Mouse (Mus musculus): ENCODE data around the gene Zbtb37. TPM values are rescaled to one million over a fixed set of nuclear protein-coding genes. Genes with fewer than 3 reads are reported as not detected.
"Not testable (repeated sequence)": the region's sequence is repeated elsewhere in the genome, so short reads cannot be mapped to it uniquely, and the experiment has no call there.

Gene Zbtb37
- polyA plus RNA-seq, 1 experiment from 2014 or later: 11.3 TPM

DNA sequence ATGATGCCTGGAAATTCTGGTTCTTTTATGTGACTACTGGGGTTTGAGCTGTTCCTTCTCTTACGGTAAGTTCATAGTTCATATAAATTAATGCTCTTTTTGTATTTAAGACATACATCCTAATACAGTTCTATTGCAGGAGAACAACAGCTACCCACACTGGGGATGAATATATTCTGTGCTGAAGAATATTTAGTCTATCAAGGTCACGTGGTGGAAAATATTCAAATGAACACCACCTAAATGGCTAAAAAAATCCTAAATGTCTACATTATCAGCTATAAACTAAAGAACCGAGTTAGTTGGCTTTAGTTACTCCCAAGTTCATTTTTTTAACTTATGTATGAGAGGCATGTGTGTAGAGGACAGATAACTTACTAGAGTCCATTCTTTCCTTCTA lies 4.6 kb downstream of the Zbtb37 start:
- WGBS: 95% methylated on average over 3 of the region's 3 CpGs
- no peaks in the 10 kb centered on the region for H3K9me3 ChIP-seq
- no peak for ATAC-seq (ENCODE audit: low FRiP score, low read depth)
- H3K4me3 ChIP-seq: no peak overlapping the region
- peaks cover 44% of the 10 kb centered on the region for H3K36me3 ChIP-seq
- H3K4me1 ChIP-seq: peaks cover 10% of the 10 kb centered on the region; the same call in 1 of the 2 replicates
- no peak overlapping the region for H3K4me2 ChIP-seq (replicated peaks)
- H3K9ac ChIP-seq (replicated peaks): no peak overlapping the region
- no peaks in the 10 kb centered on the region for H3K27me3 ChIP-seq
- no peak overlapping the region for H3K27ac ChIP-seq (replicated peaks)

DNA sequence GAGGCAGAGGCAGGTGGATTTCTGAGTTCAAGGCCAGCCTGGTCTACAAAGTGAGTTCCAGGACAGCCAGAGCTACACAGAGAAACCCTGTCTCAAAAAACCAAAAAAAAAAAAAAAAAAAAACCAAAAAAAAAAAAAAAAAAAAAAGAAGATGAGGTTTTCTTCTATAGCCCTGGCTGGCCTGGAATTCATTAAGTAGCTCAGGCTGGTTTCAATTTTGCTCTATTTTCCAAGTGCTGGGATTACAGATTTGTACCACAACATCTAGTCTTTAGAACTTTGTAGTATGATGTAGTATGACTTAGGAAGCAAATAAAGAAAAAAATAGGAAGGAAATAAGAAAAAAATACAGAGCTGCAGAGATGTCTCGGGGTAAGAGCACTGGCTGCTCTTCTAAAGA lies 6.2 kb downstream of the Zbtb37 start:
- H3K4me2 ChIP-seq (replicated peaks); H3K27me3 ChIP-seq; H3K27ac ChIP-seq (replicated peaks); H3K4me3 ChIP-seq; H3K9me3 ChIP-seq; H3K9ac ChIP-seq (replicated peaks); H3K4me1 ChIP-seq; ATAC-seq (ENCODE audit: low FRiP score, low read depth): not testable (repeated sequence)
- 79% methylated on average over 1 of the region's 1 CpGs for WGBS
- H3K36me3 ChIP-seq: peaks cover 48% of the 10 kb centered on the region

DNA sequence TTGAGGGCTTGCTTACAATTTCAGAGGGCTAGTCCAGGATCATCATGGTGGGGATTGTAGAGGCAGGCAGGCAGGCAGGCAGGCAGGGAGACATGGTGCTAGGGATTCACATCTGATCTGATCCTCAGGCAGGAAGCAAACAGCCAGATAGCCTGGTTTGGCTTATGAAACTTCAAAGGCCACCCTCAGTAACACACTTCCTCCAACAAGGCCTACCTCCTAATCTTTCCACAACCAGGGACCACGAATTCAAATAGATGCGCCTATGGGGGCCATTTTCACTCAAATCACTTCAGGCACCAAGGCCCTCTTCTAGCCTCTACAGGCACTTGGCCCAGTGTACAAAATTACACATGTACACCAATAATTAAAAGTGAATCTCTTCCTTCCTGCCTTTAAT lies 7.5 kb downstream of the Zbtb37 start:
- Histone ChIP-seq H3K36me3 (peaks cover 45% of the 10 kb centered on the region), H3K27me3 (no peaks in the 10 kb centered on the region), H3K4me2 (replicated peaks) (no peak overlapping the region), H3K9ac (replicated peaks) (no peak overlapping the region), H3K27ac (replicated peaks) (no peak overlapping the region), H3K9me3 (no peaks in the 10 kb centered on the region), H3K4me1 (no peaks in the 10 kb centered on the region), H3K4me3 (no peak overlapping the region)
- ATAC-seq (ENCODE audit: low FRiP score, low read depth): no peak
- 83% methylated on average over 2 of the region's 2 CpGs for WGBS

DNA sequence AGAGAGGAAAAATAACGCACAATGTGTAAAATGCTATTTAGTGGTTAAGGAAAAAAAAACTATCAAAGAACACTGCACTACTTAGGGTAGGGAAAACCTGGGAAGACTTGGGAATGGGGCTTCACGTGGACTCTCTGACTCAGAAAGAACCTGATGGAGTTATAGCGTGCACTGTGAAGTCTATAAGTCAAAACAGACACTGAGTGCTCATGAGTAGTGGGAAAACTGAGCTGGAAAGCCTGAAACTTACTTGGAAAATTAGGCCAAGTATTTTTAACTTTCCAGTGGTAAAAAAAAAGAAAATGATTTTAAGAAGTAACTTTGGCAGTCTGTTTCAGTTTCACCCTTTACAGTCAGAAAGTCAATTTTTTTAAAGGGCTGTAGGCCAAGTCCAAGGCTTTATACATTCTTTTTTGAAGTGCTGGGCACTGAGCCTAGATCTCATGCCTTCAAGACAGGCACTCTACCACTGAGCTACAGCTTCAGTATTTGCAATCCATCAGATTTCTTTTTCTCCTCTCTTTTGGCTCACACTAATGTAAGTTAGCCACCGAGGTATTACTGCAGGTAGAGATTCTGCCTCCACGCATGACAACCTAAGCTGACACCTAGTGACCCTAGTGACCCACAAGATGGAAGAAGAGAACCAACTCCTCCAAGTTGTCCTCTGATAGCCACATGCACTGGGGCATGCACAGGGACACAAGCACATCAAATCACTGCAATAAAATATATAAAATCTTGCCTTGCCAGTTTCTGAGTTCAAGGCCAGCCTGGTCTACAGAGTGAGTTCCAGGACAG lies 9.0 kb downstream of the Zbtb37 start:
- Histone ChIP-seq H3K36me3 (peaks cover 31% of the 10 kb centered on the region), H3K27me3 (no peaks in the 10 kb centered on the region), H3K27ac (replicated peaks) (no peak overlapping the region), H3K4me2 (replicated peaks) (no peak overlapping the region), H3K9ac (replicated peaks) (no peak overlapping the region), H3K9me3 (no peaks in the 10 kb centered on the region), H3K4me1 (no peaks in the 10 kb centered on the region), H3K4me3 (no peak overlapping the region)
- ATAC-seq (ENCODE audit: low FRiP score, low read depth): no peak
- WGBS: 86% methylated on average over 5 of the region's 5 CpGs

DNA sequence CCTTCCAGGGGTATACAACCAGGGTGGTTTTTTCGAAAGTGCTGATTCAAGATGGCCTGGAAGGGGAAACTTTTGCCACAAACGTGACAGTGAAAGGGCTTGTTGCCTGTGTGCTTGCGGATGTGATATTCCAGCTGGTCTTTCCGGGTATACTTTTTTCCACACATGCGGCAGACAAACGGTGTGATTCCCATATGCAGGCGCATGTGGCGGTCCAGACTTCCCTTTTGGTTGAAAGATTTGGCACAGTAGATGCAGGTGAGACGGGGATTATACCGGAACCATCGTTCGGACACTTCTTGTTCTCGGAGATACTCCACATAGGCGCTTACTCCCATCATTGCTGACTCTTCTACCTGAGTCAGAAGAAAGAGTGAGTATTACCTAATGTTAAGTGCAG lies 14.6 kb downstream of the Zbtb37 start:
- Histone ChIP-seq H3K36me3 (peaks cover 41% of the 10 kb centered on the region), H3K4me2 (replicated peaks) (no peak overlapping the region), H3K27ac (replicated peaks) (no peak overlapping the region), H3K4me1 (no peaks in the 10 kb centered on the region), H3K4me3 (no peak overlapping the region), H3K9ac (replicated peaks) (no peak overlapping the region), H3K27me3 (no peaks in the 10 kb centered on the region), H3K9me3 (no peaks in the 10 kb centered on the region)
- ATAC-seq (ENCODE audit: low FRiP score, low read depth): no peak
- 94% methylated on average over 14 of the region's 14 CpGs for WGBS

DNA sequence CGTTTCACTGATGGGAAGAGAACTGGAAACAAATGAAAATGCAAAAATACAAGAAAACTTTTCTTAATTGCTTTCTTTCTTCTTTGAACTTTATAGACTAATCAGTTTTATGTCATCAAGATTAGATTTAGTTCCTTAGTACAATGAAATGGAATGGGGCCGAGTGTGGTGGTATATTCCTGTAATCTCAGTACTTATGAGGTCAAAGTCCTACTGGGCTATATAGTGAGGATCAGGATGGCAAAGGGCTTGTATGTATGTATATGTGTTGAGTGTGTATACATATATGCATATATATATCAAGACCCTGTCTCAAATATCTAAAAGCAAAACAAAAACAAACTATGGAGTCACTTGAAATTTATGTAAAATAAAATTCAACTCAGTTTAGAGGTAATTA lies 18.3 kb downstream of the Zbtb37 start:
- no peaks in the 10 kb centered on the region for H3K27me3 ChIP-seq
- WGBS: 90% methylated on average over 2 of the region's 2 CpGs
- no peaks in the 10 kb centered on the region for H3K4me1 ChIP-seq
- no peak overlapping the region for H3K27ac ChIP-seq (replicated peaks)
- no peak overlapping the region for H3K4me3 ChIP-seq
- ATAC-seq (ENCODE audit: low FRiP score, low read depth): no peak
- H3K9ac ChIP-seq (replicated peaks): no peak overlapping the region
- H3K9me3 ChIP-seq: no peaks in the 10 kb centered on the region
- peaks cover 47% of the 10 kb centered on the region for H3K36me3 ChIP-seq
- no peak overlapping the region for H3K4me2 ChIP-seq (replicated peaks)

DNA sequence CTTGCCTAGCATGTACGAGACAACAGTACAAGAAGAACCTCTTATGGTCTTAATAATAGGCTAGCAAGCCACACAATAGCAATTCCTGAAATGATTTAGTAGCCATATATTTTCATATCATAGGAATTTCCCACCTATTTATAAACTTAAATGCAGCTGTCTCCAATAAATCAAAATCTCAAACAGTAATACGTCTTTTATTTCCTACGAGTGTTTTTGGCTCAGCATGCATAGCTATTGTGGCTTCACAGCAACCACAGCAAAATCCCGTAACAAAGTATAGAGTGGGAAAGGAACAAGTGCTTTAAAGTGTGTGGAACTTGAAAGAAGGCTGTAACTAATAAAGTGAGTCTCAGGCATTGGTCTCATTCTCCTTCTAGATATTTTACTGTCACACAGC lies 24.2 kb downstream of the Zbtb37 start:
- H3K4me3 ChIP-seq: no peak overlapping the region

DNA sequence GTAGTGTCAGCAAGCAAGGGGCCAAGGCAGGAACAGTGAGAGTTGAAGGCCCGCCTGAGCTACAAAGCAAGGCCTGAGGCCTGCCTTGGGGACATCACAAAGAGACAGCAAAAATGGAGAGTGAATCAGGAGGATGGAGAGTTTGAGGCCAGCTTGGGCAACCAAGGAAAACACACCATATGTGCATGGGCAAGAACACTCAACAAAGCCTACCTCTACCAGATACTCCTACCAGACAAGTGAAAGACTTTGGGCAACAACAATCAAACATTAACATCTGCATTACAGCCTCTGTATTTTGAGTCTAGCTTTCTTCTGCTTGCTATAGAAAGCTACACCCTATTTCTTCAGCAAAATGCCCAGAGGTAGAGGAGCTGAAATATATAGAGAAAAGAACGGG lies 26.6 kb downstream of the Zbtb37 start:
- Histone ChIP-seq H3K9me3 (no peaks in the 10 kb centered on the region), H3K27ac (replicated peaks) (no peak overlapping the region), H3K4me2 (replicated peaks) (no peak overlapping the region), H3K9ac (replicated peaks) (no peak overlapping the region), H3K4me3 (no peak overlapping the region), H3K27me3 (no peaks in the 10 kb centered on the region), H3K36me3 (peaks cover 27% of the 10 kb centered on the region), H3K4me1 (no peaks in the 10 kb centered on the region)
- WGBS: 96% methylated on average over 2 of the region's 2 CpGs
- ATAC-seq (ENCODE audit: low FRiP score, low read depth): no peak

More for the DNA sequence above, 24.2 kb downstream of the Zbtb37 start:
- Histone ChIP-seq H3K4me2 (replicated peaks) (no peak overlapping the region), H3K9me3 (no peaks in the 10 kb centered on the region), H3K36me3 (peaks cover 21% of the 10 kb centered on the region), H3K27ac (replicated peaks) (no peak overlapping the region), H3K4me1 (no peaks in the 10 kb centered on the region), H3K9ac (replicated peaks) (no peak overlapping the region), H3K27me3 (no peaks in the 10 kb centered on the region)
- 96% methylated on average over 4 of the region's 4 CpGs for WGBS
- ATAC-seq (ENCODE audit: low FRiP score, low read depth): no peak

DNA sequence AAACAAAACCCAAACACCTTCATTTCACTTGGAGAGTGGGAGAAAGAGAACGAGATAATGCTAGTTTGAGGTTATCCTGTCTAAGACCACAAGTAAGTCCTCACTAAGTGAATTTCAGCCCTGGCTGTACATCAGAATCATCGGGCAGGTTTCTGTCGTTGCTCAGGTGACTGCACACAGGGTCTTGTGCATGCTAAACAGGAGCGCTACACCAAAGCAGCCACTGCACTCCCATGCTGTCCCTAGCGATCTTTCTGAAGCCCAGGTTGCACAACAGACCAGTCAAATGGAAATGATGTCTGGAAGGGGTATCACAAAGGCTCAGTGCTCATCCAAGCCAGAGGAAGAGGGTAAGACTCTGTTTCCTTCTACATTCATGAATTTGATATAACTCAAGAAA lies 28.2 kb downstream of the Zbtb37 start:
- no peak overlapping the region for H3K4me3 ChIP-seq
- no peaks in the 10 kb centered on the region for H3K27me3 ChIP-seq
- H3K36me3 ChIP-seq: peaks cover 18% of the 10 kb centered on the region; the same call in 1 of the 2 replicates
- no peak for ATAC-seq (ENCODE audit: low FRiP score, low read depth)
- H3K4me2 ChIP-seq (replicated peaks): no peak overlapping the region
- no peaks in the 10 kb centered on the region for H3K9me3 ChIP-seq
- no peak overlapping the region for H3K27ac ChIP-seq (replicated peaks)
- no peak overlapping the region for H3K9ac ChIP-seq (replicated peaks)
- no peaks in the 10 kb centered on the region for H3K4me1 ChIP-seq
- 86% methylated on average over 5 of the region's 5 CpGs for WGBS

DNA sequence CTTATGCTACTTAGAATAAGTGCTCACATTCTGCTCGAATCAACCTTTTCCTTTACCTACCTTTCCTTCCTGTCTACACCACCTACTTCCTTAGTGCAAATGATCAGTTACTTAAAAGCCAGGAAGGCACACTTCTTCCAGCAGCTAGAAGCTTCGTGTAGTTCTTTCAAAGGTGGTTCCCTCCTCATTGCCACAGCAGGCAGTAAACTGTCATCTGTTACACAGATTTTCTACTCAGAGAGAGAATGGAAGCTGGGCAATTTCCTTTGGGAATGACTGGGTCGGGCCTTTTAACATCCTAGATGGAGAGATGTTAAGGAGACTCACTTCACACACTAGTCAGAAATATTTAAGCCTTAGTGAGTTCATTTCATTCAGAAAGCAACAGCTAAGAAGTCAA lies 29.1 kb downstream of the Zbtb37 start:
- H3K4me3 ChIP-seq: no peak overlapping the region
- no peaks in the 10 kb centered on the region for H3K9me3 ChIP-seq
- H3K4me2 ChIP-seq (replicated peaks): no peak overlapping the region
- H3K9ac ChIP-seq (replicated peaks): no peak overlapping the region
- no peaks in the 10 kb centered on the region for H3K27me3 ChIP-seq
- H3K4me1 ChIP-seq: no peaks in the 10 kb centered on the region
- H3K27ac ChIP-seq (replicated peaks): no peak overlapping the region
- ATAC-seq (ENCODE audit: low FRiP score, low read depth): no peak
- H3K36me3 ChIP-seq: peaks cover 18% of the 10 kb centered on the region; the same call in 1 of the 2 replicates
- WGBS: 81% methylated on average over 3 of the region's 3 CpGs

DNA sequence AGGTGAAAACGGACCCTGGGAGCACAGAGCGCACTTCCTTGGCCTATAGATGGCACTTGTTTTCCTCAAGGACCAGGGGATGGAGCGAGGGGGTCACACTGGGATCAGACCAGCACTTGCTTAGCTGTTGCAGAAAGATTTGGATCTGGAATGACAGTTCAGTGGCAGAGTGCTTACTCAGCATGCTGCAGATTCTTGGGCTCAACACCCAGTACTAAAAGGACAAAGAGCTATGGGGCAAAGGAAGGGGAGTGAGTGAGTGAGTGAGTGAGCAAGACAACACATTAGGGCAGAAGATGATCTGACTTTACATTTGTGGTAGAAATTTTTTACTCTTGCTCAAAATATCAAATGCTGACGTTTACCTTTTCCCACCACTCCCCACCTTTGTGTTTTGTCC lies 29.7 kb downstream of the Zbtb37 start:
- no peak overlapping the region for H3K4me3 ChIP-seq
- H3K36me3 ChIP-seq: peaks cover 18% of the 10 kb centered on the region; the same call in 1 of the 2 replicates
- no peak overlapping the region for H3K27ac ChIP-seq (replicated peaks)
- H3K9me3 ChIP-seq: no peaks in the 10 kb centered on the region
- no peaks in the 10 kb centered on the region for H3K4me1 ChIP-seq
- ATAC-seq (ENCODE audit: low FRiP score, low read depth): no peak
- no peak overlapping the region for H3K9ac ChIP-seq (replicated peaks)
- no peaks in the 10 kb centered on the region for H3K27me3 ChIP-seq
- 68% methylated on average over 4 of the region's 4 CpGs for WGBS
- no peak overlapping the region for H3K4me2 ChIP-seq (replicated peaks)

DNA sequence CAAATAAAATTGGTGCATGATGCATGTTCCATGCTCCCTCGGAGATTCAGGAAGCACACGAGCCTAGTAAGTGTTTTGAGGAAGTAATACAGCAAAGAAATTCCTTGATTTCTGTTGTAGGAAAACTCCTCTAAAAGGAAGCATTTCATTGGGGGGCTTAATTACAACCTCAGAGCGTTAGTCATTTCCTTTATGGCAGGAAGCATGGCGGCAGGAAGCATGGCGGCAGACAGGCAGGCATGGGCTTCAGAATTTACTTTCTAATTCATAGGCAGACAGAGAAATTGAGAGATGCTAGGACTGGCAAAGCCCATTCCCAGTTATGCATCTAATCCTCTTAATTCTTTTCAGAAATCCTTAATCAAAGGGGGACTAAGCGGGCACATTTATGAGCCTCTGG lies 40.8 kb downstream of the Zbtb37 start:
- WGBS: 68% methylated on average over 6 of the region's 6 CpGs
- H3K36me3 ChIP-seq: no peaks in the 10 kb centered on the region
- no peak overlapping the region for H3K4me2 ChIP-seq (replicated peaks)
- no peak overlapping the region for H3K27ac ChIP-seq (replicated peaks)
- H3K9me3 ChIP-seq: no peaks in the 10 kb centered on the region
- no peak overlapping the region for H3K4me3 ChIP-seq
- no peak for ATAC-seq (ENCODE audit: low FRiP score, low read depth)
- no peaks in the 10 kb centered on the region for H3K27me3 ChIP-seq
- no peak overlapping the region for H3K9ac ChIP-seq (replicated peaks)
- H3K4me1 ChIP-seq: no peaks in the 10 kb centered on the region

DNA sequence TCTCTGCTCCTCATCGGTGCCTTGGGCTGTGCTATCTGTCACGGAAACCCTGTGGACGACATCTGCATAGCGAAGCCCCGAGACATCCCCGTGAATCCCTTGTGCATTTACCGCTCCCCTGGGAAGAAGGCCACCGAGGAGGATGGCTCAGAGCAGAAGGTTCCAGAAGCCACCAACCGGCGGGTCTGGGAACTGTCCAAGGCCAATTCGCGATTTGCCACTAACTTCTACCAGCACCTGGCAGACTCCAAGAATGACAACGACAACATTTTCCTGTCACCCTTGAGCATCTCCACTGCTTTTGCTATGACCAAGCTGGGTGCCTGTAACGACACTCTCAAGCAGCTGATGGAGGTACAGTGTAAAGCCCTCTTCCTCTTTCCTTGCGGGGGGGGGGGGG lies 45.3 kb downstream of the Zbtb37 start:
- Histone ChIP-seq H3K9me3 (no peaks in the 10 kb centered on the region), H3K4me2 (replicated peaks) (no peak overlapping the region), H3K36me3 (no peaks in the 10 kb centered on the region), H3K9ac (replicated peaks) (no peak overlapping the region), H3K27ac (replicated peaks) (no peak overlapping the region), H3K4me3 (no peak overlapping the region), H3K4me1 (no peaks in the 10 kb centered on the region), H3K27me3 (no peaks in the 10 kb centered on the region)
- 86% methylated on average over 15 of the region's 15 CpGs for WGBS
- ATAC-seq (ENCODE audit: low FRiP score, low read depth): no peak

All from midbrain, embryonic 12.5 days (tissue).